Mouse (Mus musculus) adrenal gland, adult (tissue): ENCODE data around the gene Dpagt1.
"Not testable (repeated sequence)": the region's sequence is repeated elsewhere in the genome, so short reads cannot be mapped to it uniquely, and the experiment has no call there.

Experiments used
- DNase-seq, 2 experiments: peaks; one replicate each; pipeline ENCODE4 v3.0.0; 2022 to 2023; ENCODE audit warnings: low spot score in 1 of 2; ENCODE audit not compliant: inconsistent age in 2 of 2

The Dpagt1 gene

DNA sequence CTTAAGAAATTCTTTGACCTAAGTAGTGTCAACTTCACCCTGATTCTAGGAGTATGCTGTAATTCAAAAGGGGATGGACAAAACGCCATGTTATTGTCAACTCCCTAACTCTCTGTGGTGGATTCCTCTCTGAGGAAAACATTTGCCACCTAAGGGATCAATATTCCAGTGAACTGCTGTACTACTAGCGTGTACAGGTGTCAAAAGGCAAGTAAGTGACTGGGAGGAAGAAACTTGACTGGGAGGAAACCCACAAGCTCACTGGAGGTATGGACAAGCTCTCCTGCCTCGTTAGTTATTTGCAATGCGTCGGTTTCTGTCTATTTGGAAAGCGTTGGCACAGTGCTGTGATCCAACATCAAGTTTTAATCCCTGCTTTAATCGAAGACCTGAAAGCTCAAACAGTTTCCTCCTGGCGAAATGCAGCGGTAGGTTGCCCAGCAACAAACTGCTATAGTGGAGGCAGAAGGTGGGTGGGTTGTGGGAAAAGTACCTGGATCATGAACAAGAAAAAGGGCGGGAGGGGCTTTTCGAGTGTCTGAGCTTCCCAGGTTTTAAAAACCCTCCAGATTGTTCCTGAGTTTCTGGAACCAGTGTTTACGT lies at the start of gene Dpagt1:
Dpagt1 (plus strand) TSS at position 252 of the 603 bp plus-strand sequence.
- no peak for DNase-seq

DNA sequence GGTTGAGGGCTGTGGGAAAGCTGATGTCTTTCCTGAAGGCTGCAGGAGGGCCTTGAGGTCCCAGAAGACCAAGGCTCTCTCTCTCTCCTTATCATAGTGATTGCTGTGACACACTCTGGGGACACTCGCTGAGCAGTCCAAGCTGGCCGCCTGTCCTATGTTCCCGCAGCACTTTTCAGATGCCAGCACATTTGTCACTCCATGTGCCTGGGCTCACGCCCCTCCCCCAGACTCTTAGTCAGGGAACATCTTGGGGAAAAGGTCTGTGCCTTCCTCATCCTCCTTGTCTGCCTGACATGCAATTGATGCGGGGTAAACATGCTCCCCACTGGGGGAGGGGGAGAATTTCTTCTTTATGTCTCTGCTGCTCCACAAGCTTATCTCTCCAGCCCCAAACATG lies 42.6 kb upstream of the Dpagt1 start:
- DNase-seq, result peak; percentile 75 to 81

DNA sequence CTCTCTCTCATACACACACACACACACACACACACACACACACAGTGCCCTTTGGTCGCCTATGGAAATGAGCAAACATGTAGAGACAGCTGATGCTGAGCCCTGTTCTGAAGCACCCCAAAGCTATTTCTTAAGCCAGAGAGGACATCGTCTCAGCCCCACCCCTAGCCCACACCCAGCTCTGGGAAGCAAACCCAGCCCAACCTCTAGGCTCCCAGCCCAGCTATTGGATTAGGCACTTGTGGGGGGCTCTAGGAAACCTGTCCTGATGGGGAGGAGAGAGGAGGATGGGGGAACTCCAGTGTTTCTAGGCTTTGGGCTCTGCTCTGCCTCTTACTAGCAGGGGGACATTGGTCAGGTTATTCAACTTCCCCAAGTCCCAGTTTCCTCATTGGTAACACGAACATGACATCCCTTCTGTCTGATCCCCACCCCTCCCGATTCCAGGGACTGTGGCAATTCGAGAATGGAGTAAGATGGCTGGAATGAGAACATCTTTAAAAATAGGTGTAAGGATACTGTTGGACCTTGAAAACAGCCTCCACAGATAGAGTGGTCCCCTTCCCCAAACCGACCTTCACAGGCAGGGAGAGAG lies 39.5 kb upstream of the Dpagt1 start:
- DNase-seq, result no peak

DNA sequence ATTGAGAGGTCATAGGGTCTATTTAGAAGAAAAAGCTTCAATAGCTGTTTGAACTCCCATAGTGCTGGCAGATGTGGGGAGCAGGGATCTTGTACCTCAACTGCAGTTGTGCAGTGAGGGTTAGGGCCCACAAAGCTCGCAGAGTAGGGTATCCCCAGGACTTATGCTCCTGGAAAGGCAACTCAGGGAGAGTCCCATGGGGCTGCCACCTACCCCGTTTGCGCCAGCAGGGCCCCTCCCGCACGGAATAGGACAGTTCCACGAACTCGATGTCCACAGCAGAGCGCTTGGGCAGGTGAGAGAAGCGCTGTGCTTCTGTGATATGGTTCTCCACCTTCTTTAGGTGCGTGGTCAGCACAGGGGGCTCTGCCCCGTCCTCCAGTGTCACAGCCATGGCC lies 38.8 kb upstream of the Dpagt1 start:
- DNase-seq, result no peak

DNA sequence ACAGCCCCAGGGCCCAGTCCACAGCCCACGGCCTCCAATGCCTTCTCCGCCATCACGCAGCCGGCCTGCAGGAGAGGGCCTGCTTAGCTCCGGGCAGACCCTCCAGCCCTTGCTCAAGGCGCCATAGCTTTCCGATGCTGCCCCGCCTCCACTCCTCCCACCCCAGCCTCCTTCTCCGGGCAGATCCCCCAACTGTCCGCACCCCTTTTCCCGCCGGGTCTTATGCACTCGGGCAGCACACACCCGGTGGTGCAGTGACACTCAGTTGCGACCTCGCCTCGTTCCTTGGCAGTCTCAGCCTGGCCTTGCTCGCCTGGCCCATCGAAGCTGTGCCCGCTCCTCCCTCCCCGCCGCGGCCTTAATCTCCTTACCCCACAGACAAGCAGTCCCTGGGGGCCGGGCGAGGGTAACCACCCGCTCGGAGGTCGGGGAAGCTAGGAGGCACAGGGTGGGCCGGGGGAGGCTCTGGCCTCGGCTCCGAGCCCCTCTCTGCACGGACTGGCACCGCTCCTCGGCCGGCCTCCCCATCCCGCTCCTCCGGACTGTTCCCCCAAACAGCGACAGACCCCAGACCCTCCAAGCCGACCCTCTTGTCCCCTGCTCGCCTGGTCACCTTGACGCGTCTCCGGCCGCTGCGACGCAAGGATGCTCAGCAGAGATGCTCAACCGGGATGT lies 38.3 kb upstream of the Dpagt1 start:
- peak; percentile 66 to 85 for DNase-seq

DNA sequence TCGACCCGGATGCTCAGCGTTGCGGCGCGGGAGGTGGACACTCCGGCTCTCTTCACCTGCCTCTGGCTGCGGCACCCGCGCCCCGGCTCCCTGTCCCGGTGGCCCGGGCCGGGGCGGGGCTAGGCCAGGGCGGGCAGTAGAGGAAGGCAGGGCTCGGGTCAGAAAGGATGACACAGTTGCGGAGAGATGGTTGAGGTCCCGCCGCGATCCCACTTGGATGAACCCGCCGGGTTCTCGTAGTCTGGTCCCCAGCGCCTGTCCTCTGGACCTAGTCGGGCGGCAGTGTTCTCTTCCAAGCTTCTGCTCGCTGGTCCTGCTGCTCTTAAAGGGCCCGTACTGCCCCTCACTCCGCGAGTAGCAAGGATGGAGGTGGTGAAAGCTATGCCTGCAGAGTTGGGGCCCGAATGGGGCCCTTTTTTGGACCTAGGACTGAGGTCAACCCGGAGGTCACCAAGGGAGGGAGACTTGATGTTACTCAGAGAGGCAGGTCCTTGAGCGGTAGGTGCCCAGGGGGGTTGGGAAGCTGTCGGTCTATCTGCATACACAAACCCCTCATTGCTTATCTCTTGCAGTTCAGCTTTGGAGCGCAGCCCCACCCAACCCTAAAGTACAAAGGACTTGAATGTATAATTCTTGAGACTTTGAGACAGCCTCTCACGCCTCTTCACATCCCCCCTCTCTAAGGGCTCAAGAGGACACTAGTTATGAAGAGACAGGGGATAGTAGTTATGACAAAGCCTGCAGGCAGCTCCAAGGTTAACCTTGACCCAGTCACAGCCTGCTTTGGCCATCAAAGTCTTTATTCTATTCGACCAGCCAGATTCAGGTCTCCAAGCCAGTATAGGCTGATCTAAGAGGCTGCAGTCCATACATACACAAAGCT lies 37.5 kb upstream of the Dpagt1 start, which contains the start of gene Abcg4:
Abcg4 (minus strand) TSS at position 540 of the 883 bp plus-strand sequence.
- peak; percentile 70 to 90 for DNase-seq

DNA sequence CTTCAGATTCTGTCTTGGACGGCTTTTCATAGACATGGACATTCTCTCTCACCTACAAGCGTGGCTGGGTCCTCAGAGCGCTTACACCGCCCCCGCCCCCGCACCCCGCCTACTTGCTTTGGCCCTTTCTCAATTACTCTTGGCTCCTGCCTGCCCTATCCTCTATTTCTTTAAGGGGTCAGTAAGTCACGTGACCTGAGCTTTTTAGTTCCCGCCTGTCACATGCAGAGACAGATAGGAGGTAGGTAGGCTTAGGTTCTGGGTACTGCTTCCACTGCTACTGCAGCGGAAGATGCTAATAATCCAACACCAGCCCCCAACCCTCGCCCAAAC lies 36.9 kb upstream of the Dpagt1 start:
- no peak for DNase-seq

DNA sequence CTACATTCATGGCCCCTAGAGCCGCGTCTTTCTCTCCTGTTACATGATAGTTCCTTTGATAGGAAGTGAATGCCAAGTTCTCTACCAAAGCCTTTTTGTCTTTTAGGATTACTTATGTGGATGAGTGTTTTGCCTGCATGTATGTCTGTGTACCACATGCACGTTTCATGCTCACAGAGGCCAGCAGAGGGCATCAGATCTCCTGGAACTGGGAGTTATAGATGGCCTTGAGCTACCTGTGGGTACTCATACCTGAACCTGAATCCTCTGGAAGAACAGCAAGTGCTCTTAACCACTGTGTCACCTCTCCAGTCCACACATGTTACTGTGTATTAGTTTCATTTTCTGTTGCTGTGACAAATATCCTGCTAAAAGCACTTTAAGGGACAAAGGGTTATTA lies 33.3 kb upstream of the Dpagt1 start:
- peak in 1 of 2 experiments; percentile 73 for DNase-seq

DNA sequence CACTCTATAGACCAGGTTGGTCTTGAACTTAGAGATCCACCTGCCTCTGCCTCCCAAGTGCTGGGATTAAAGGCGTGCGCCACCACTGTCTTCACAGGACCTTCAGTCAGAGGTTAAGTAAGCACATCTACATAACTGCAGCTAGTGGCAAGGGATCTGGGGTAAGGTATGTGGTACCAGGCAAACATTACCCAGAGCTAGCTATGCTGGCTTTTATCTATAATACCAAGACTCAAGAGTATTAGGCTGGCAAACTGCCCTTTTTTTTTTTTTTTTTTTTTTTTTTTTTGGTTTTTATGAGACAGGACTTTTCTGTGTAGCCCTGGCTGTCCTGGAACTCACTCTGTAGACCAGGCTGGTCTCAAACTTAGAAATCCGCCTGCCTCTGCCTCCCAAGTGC lies 25.8 kb upstream of the Dpagt1 start:
- not testable (repeated sequence) for DNase-seq

DNA sequence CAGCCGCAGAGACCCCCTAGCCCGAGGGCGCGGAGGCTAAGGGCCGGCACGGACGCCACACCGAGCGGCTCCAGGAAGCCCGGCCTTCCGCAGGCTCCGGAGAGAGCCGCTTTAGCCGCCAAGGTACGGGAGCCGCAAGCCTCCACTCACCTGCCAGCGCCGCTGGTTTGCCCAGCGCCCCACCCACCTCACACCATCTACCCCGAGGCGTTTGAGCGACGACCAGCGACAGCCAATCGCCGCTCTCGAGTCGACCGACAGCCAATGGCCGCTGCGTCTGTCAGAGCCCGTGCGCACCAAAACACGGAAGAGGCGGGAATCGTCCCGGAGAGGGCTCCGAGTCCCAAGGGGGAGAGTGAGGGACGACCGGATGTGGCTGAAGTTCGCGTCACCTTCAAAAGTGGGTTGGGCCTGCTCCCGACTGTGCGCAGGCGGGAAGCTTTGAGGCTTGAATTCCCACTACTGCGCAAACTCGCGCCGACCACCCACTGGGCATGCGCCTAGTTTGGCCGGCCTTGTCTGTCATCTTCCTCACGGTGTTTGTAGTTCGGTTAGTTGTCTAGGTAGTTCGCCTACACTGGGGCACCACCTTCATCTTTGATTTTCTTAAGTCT lies 20.2 kb upstream of the Dpagt1 start, which contains the start of gene Hinfp:
Hinfp (minus strand) TSS at position 206 of the 614 bp plus-strand sequence.
- peak; percentile 99 for DNase-seq

DNA sequence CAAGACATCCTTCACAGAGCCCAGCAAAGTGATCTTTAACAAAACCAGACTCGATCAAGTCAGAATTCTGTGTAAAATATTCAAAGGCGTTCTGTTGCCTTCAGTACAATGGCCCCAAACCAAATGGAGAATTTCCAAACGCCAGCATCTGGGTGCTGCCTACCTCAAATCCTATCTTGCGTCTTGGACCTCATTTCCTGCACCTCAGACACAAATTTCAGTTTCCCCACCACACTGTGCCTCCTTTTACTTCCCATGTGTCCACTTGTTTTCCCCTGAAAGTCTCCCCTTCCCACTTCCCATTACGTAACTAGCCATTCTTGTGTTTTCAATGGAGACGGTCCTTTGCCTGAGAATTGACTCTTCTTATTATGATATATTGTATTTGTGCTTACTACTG lies 19.3 kb upstream of the Dpagt1 start:
- no peak for DNase-seq

DNA sequence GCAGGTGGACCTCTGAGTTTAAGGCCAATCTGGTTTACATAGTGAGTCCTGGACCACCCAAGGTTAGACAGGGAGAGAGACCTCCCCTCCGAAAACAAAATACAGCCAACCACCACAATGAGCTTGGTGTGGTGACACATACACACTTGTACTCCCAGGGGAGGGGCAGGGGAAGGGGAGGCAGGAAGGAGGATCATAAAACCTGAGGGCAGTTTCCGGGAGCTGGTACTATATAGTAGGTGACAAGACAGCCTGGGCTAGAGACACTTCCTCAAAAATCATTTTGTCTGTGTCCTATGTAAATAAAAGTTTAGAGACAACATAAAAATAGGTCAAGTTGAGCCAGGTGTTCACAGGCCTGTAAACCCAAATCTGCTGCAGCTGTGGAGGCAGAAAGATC lies 18.6 kb upstream of the Dpagt1 start:
- no peak for DNase-seq

DNA sequence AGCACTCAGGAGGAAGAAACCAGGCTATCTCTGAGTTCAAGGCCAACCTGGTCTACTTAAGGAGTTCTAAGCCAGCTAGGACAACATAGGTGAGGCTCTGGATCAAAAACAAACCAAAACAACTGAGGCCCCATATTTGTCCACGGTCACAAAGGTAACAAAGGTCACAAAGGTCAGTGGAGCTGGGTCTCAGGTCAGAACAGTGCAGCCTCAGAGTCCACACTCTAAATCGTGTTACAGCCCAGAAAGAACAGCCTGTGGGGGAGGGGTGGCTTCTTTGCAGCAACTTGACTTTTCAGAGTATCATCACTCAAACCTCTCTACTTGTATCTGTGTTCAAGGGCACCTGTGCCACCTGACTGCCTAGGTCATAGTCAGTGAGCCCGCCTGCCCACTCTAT lies 16.1 kb upstream of the Dpagt1 start:
- DNase-seq, result no peak

DNA sequence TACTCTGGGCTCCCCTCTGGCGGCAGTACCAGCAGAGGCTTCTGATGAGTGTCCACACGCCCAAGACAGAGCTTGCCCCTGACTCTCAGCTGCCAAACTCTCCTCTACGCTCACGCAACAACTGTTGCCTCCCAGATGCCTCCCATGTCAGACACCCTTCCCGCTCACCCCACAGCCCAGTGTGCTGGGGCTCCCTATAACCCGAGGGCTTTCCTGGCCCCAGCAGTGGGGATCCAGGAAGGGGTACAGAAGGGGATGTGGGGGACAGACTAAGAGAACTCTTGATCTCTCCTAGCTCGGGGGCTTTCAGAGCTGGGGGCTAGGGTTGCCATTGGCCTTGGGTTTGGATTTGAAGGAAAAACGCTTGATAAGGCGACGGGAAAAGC lies 15.1 kb upstream of the Dpagt1 start:
- no peak for DNase-seq

DNA sequence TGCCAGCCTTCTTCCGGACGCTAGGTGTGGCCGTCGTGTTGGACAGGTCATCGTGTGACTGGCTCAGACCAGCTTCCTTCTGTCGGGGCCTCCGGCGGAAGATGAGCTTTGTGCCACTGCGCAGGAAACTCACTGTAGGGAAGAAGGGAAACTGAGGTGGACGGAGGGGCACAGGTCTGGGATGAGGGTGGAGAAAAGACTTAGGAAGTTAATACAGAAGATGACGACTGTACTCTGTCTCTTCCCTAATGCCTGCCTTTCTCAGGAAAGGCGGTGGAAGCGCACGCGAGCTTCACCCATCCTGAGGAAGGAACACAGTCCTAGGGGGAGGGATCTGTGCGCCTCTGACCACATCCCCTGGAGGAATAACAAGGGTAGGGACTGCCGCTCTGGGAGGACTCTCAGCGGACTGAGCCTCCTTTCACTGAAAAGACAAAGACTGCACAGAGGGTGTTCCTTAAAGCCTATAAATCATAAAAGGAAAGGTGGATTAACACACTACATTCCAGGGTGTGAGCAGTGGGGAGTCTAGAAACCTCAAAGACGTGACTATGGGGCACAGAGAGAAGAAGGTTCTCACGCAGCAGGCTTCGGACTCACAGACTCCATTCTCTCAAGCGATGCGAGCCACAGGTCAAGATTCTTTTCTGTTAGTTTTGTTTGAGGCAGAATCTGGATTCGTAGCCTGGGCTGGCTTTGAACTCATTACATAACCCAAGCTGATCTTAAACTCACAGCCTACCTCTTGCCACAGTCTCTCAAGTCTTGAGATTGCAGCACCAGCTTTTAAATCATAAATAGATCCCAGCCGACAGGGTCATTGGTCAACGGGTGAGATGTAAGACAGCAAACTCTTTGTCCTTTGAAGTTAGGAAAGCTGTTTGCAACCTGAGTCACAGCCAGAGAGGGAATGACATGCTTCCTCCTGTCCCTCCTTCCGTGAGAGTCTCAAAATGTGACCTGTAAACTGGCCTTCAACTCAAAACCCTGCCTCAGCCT lies 14.4 kb upstream of the Dpagt1 start:
- peak in 1 of 2 experiments; percentile 79 for DNase-seq

DNA sequence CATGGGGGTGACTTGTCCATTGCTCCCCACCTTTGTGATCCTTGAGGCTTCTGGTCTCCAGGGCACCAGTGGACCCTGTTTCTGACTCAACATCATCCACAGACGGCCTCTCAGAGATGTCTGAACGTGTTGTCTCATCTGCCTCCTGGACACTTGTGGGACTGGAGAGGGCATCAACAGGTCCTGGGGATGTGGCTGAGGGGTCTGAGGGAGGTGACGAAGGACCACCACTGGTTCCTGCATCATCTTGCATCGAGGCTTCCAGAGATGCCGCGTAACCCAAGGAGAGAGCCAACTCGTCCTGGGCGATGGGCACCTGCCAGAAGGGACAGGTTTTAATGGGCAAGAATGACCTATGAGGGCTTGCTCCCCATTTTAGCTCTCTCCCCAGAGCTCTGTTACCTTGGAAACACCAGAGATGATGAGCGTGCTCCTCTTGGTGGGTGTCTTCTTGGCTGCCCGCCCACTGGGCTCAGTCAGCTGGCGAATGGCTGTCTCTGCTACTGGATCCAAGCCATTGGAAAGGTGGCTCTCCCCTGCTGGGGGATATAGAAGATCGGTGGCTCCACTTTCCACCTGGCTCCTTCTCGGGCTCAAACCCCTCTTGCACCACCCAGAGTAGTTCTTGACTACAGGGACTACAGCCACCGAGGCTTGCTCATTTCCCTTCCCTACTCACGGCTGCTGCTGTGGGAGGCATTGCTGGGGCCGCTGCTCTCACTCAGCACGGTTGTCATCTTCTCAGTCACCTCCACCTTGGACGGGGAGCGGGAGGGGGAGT lies 12.2 kb upstream of the Dpagt1 start:
- no peak for DNase-seq

DNA sequence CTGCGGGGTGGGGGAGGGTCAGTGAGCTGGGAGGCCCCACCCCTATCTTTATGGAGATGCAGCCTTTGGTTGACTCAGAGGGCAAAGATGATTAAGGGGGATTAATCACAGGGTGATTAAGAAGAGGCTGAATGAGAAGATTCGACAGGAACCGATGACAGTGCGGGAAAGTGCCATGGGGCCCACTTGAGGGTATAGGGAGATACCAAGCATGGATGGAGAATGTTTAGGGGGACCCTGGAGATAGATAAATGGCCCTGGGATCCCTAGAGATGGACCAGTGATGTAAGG lies 11.6 kb upstream of the Dpagt1 start:
- no peak for DNase-seq

DNA sequence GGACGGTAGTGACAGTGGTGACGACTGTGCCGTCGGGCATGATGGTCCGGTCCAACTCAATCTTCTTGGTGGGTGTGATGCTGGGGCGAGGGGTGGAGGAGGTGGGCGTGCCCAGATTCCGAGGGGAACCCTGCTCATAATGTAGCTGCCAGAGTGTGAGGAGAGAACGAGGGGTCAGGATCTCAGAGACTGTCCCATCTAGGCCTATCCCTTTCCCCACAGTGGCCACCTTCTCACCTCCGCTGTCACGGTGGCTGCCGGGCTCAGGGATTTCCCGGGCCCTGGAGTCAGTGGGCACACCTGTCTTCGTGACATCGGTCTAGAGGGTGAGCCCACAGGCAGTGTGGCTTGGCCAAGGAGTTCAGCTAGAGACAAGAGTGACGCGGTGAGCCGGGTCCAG lies 10.9 kb upstream of the Dpagt1 start:
- DNase-seq, result no peak

DNA sequence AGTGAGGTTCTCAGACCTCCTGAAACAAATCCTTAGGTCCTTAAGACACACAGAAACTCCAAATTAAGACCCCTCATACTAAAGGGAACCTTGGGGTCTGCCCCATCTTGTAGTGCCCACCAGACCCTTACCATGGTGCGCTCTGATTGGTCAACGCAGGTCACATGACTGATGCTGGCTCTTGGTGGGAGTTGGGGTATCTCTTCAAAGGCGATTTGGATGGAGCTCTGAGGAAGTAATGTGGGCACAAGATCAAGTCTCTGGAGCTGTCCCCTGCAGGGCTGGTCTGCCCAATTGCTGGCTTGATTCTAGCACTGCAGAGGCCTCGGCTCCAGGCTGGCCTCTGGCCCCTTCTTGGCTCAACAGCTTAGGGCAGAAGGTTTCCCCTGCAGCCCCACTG lies 8.4 kb upstream of the Dpagt1 start:
- DNase-seq, result no peak
